Mouse (Mus musculus): ENCODE data around the gene Tcstv1.
"Not testable (repeated sequence)": the region's sequence is repeated elsewhere in the genome, so short reads cannot be mapped to it uniquely, and the experiment has no call there.

GRCm38 (mm10) chr13:119929172-119929571 is 34.6 kb upstream of the Tcstv1 start, which contains the start of gene Gm21761:
- not testable (repeated sequence) for TF ChIP-seq CTCF (IDR thresholded peaks at IDR 0.05; ENCODE audit: borderline replicate concordance, control insufficient read depth, extremely low read depth, insufficient read depth, low read length, poor library complexity); POLR2A (IDR thresholded peaks at IDR 0.05; ENCODE audit: control insufficient read depth, extremely low read depth, insufficient read depth, low read length, poor library complexity)

Measured in thymus, adult 2 months (tissue).